Mouse (Mus musculus) brown adipose tissue, adult 24 weeks (tissue): ENCODE results near the gene Hoxa10. TPM values are rescaled to one million over a fixed set of nuclear protein-coding genes. Genes with fewer than 3 reads are reported as not detected.

Experiments used
- H3K27ac ChIP-seq: fragments of 200-500 bp; replicated peaks from 2 replicates; pipeline ENCODE4 v1.5.1; 2012; ENCODE audit warnings: low read depth, mild to moderate bottlenecking, low read length
- H3K4me1 ChIP-seq: fragments of 200-500 bp; 2 replicates; pipeline ENCODE4 v1.6.1; 2012; ENCODE audit warnings: low read length, mixed read lengths; ENCODE audit not compliant: control insufficient read depth, insufficient read depth, insufficient read length
- H3K4me3 ChIP-seq: fragments of 200-500 bp; 2 replicates; pipeline ENCODE4 v1.5.1; 2012; ENCODE audit warnings: low read depth, mild to moderate bottlenecking, low read length, moderate library complexity; ENCODE audit not compliant: insufficient read depth
- polyA plus RNA-seq: library from polyadenylated mRNA; stranded (reverse); fragments of >200 nt; gene quantifications from 2 replicates; pipeline ENCODE4 v1.2.4, GENCODE M21; 2012; ENCODE audit not compliant: missing spikeins, insufficient read depth, insufficient read length

Gene Hoxa10
- polyA plus RNA-seq, 1 experiment = not detected

- Histone ChIP-seq H3K27ac (no peak overlapping the region), H3K4me1 (no peaks in the 10 kb centered on the region), H3K4me3 (no peak overlapping the region)
Observed at GRCm38 (mm10) chr6:52253511-52254500, 13.2 kb upstream of the Hoxa10 start.

GRCm38 (mm10) chr6:52252775-52253376 is 12.2 kb upstream of the Hoxa10 start:
- Histone ChIP-seq H3K27ac (no peak overlapping the region), H3K4me1 (no peaks in the 10 kb centered on the region), H3K4me3 (no peak overlapping the region)

GRCm38 (mm10) chr6:52252016-52252774 is 11.5 kb upstream of the Hoxa10 start:
- Histone ChIP-seq H3K4me1 (no peaks in the 10 kb centered on the region), H3K27ac (no peak overlapping the region), H3K4me3 (no peak overlapping the region)

- Histone ChIP-seq H3K4me3 (no peak overlapping the region), H3K27ac (no peak overlapping the region)
Observed at GRCm38 (mm10) chr6:52251177-52251879, 10.7 kb upstream of the Hoxa10 start.

GRCm38 (mm10) chr6:52249826-52250225 is 9.2 kb upstream of the Hoxa10 start:
- Histone ChIP-seq H3K4me1 (no peaks in the 10 kb centered on the region), H3K4me3 (no peak overlapping the region), H3K27ac (no peak overlapping the region)

More at GRCm38 (mm10) chr6:52251177-52251879, 10.7 kb upstream of the Hoxa10 start:
- no peaks in the 10 kb centered on the region for H3K4me1 ChIP-seq

- Histone ChIP-seq H3K4me1 (no peaks in the 10 kb centered on the region), H3K4me3 (no peak overlapping the region), H3K27ac (no peak overlapping the region)
Observed at GRCm38 (mm10) chr6:52249415-52249738, 8.7 kb upstream of the Hoxa10 start.

GRCm38 (mm10) chr6:52248638-52249414 is 8.2 kb upstream of the Hoxa10 start:
- Histone ChIP-seq H3K4me1 (no peaks in the 10 kb centered on the region), H3K4me3 (no peak overlapping the region), H3K27ac (no peak overlapping the region)

GRCm38 (mm10) chr6:52247766-52248637 is 7.3 kb upstream of the Hoxa10 start:
- no peak overlapping the region for H3K27ac ChIP-seq
- no peak overlapping the region for H3K4me3 ChIP-seq

GRCm38 (mm10) chr6:52246916-52247315 is 6.3 kb upstream of the Hoxa10 start:
- H3K4me1 ChIP-seq = no peaks in the 10 kb centered on the region
- H3K27ac ChIP-seq = no peak overlapping the region
- no peak overlapping the region for H3K4me3 ChIP-seq

More at GRCm38 (mm10) chr6:52247766-52248637, 7.3 kb upstream of the Hoxa10 start:
- no peaks in the 10 kb centered on the region for H3K4me1 ChIP-seq

- no peak overlapping the region for H3K4me3 ChIP-seq
- H3K27ac ChIP-seq = no peak overlapping the region
Observed at GRCm38 (mm10) chr6:52246403-52246803, 5.7 kb upstream of the Hoxa10 start.

GRCm38 (mm10) chr6:52245757-52246142 is 5.1 kb upstream of the Hoxa10 start, which contains the start of gene Hoxa11:
Gene Hoxa11 (minus strand): TSS chr6:52245810.
- peak within 1 kb of the TSS; percentile 3; the same call in 1 of the 2 replicates for H3K4me3 ChIP-seq
- H3K27ac ChIP-seq = no peak within 1 kb of the TSS
- no peaks in the 10 kb centered on the region for H3K4me1 ChIP-seq

More at GRCm38 (mm10) chr6:52246403-52246803, 5.7 kb upstream of the Hoxa10 start:
- no peaks in the 10 kb centered on the region for H3K4me1 ChIP-seq

- Histone ChIP-seq H3K4me3 (peak overlapping the region; percentile 3; the same call in 1 of the 2 replicates), H3K4me1 (no peaks in the 10 kb centered on the region), H3K27ac (no peak overlapping the region)
Observed at GRCm38 (mm10) chr6:52245040-52245756, 4.5 kb upstream of the Hoxa10 start.
